Mouse (Mus musculus): ENCODE measurements around the gene Nlrp3.
"Not testable (repeated sequence)": the region's sequence is repeated elsewhere in the genome, so short reads cannot be mapped to it uniquely, and the experiment has no call there.

Gene Nlrp3

GRCm38 (mm10) chr11:59531562-59531961 is 9.8 kb upstream of the Nlrp3 start:
- no peak for DNase-seq (ENCODE audit: extremely low spot score, low spot score)

- no peak for DNase-seq (ENCODE audit: extremely low spot score, low spot score)
Observed at GRCm38 (mm10) chr11:59537218-59538130, 3.9 kb upstream of the Nlrp3 start.

- DNase-seq (ENCODE audit: extremely low spot score, low spot score) = no peak
Observed at GRCm38 (mm10) chr11:59538387-59538786, 3.0 kb upstream of the Nlrp3 start.

GRCm38 (mm10) chr11:59540123-59540522 is 1.2 kb upstream of the Nlrp3 start:
- no peak for DNase-seq (ENCODE audit: extremely low spot score, low spot score)

GRCm38 (mm10) chr11:59542442-59542841 is 1.1 kb downstream of the Nlrp3 start:
- DNase-seq (ENCODE audit: extremely low spot score, low spot score) = no peak

GRCm38 (mm10) chr11:59543376-59543775 is 2.0 kb downstream of the Nlrp3 start:
- DNase-seq (ENCODE audit: extremely low spot score, low spot score) = no peak

- no peak for DNase-seq (ENCODE audit: extremely low spot score, low spot score)
Observed at GRCm38 (mm10) chr11:59544005-59544404, 2.6 kb downstream of the Nlrp3 start.

- no peak for DNase-seq (ENCODE audit: extremely low spot score, low spot score)
Observed at GRCm38 (mm10) chr11:59554127-59554526, 12.8 kb downstream of the Nlrp3 start.

GRCm38 (mm10) chr11:59554535-59554934 is 13.2 kb downstream of the Nlrp3 start:
- no peak for DNase-seq (ENCODE audit: extremely low spot score, low spot score)

GRCm38 (mm10) chr11:59560906-59561305 is 19.5 kb downstream of the Nlrp3 start:
- no peak for DNase-seq (ENCODE audit: extremely low spot score, low spot score)

GRCm38 (mm10) chr11:59562336-59562735 is 21.0 kb downstream of the Nlrp3 start:
- no peak for DNase-seq (ENCODE audit: extremely low spot score, low spot score)

- no peak for DNase-seq (ENCODE audit: extremely low spot score, low spot score)
Observed at GRCm38 (mm10) chr11:59562837-59563236, 21.5 kb downstream of the Nlrp3 start.

- DNase-seq (ENCODE audit: extremely low spot score, low spot score) = no peak
Observed at GRCm38 (mm10) chr11:59569306-59569705, 27.9 kb downstream of the Nlrp3 start.

GRCm38 (mm10) chr11:59575726-59576125 is 34.4 kb downstream of the Nlrp3 start:
- no peak for DNase-seq (ENCODE audit: extremely low spot score, low spot score)

GRCm38 (mm10) chr11:59576135-59576534 is 34.8 kb downstream of the Nlrp3 start, which contains the start of gene Olfr222:
Gene Olfr222, minus strand, starts transcription at chr11:59576235.
- not testable (repeated sequence) for DNase-seq (ENCODE audit: extremely low spot score, low spot score)

- DNase-seq (ENCODE audit: extremely low spot score, low spot score) = peak; percentile 29
Observed at GRCm38 (mm10) chr11:59584539-59584938, 43.2 kb downstream of the Nlrp3 start.

- no peak for DNase-seq (ENCODE audit: extremely low spot score, low spot score)
Observed at GRCm38 (mm10) chr11:59589496-59589895, 48.1 kb downstream of the Nlrp3 start.

- no peak for DNase-seq (ENCODE audit: extremely low spot score, low spot score)
Observed at GRCm38 (mm10) chr11:59593189-59593588, 51.8 kb downstream of the Nlrp3 start, which contains the start of gene Olfr223. Gene Olfr223, minus strand, starts transcription at chr11:59593289.

GRCm38 (mm10) chr11:59596091-59596490 is 54.7 kb downstream of the Nlrp3 start:
- no peak for DNase-seq (ENCODE audit: extremely low spot score, low spot score)

- no peak for DNase-seq (ENCODE audit: extremely low spot score, low spot score)
Observed at GRCm38 (mm10) chr11:59596950-59597349, 55.6 kb downstream of the Nlrp3 start.

GRCm38 (mm10) chr11:59599211-59599610 is 57.8 kb downstream of the Nlrp3 start:
- no peak for DNase-seq (ENCODE audit: extremely low spot score, low spot score)

- DNase-seq (ENCODE audit: extremely low spot score, low spot score) = no peak
Observed at GRCm38 (mm10) chr11:59600872-59601271, 59.5 kb downstream of the Nlrp3 start.

GRCm38 (mm10) chr11:59602287-59602686 is 60.9 kb downstream of the Nlrp3 start:
- DNase-seq (ENCODE audit: extremely low spot score, low spot score) = no peak
